Mouse (Mus musculus) liver, embryonic 16.5 days (tissue): ENCODE measurements around the gene Arfrp1. TPM values are rescaled to one million over a fixed set of nuclear protein-coding genes. Genes with fewer than 3 reads are reported as not detected.
A peak's percentile ranks its signal among the peaks of the same experiment; 100 is the strongest.

Source experiments
- ATAC-seq: fragments of 200-750 bp; cut with Nextera tagmentation; 2 replicates; pipeline ENCODE4 v1.8.0; 2017; ENCODE audit warnings: low read depth, mild to moderate bottlenecking, moderate number of reproducible peaks, moderate library complexity
- H3K27ac ChIP-seq: fragments of 300-500 bp; sonication (generic); 2 replicates; pipeline ENCODE4 v1.5.1; 2014; ENCODE audit warnings: mild to moderate bottlenecking, low read length
- H3K27me3 ChIP-seq: fragments of 300-500 bp; sonication (generic); 2 replicates; pipeline ENCODE4 v1.6.1; 2014; ENCODE audit warnings: low read depth, low read length, mixed read lengths; ENCODE audit not compliant: control insufficient read depth, insufficient read depth
- H3K36me3 ChIP-seq: fragments of 300-500 bp; sonication (generic); 2 replicates; pipeline ENCODE4 v1.6.1; 2014; ENCODE audit warnings: mild to moderate bottlenecking; ENCODE audit not compliant: control insufficient read depth, insufficient read depth
- H3K4me1 ChIP-seq: fragments of 300-500 bp; sonication (generic); 2 replicates; pipeline ENCODE4 v1.6.1; 2014; ENCODE audit warnings: low read depth, low read length, mixed read lengths; ENCODE audit not compliant: control insufficient read depth
- H3K4me2 ChIP-seq: fragments of 300-500 bp; sonication (generic); 2 replicates; pipeline ENCODE4 v1.6.1; 2014; ENCODE audit warnings: low read depth, low read length, mixed read lengths
- H3K4me3 ChIP-seq: fragments of 300-500 bp; sonication (generic); 2 replicates; pipeline ENCODE4 v1.5.1; 2014; ENCODE audit warnings: low read depth, mild to moderate bottlenecking, low read length
- H3K9ac ChIP-seq: fragments of 300-500 bp; sonication (generic); 2 replicates; pipeline ENCODE4 v1.6.1; 2014; ENCODE audit warnings: low read depth, low read length
- H3K9me3 ChIP-seq: fragments of 300-500 bp; sonication (generic); replicated peaks from 2 replicates; pipeline ENCODE4 v1.6.1; 2016; ENCODE audit warnings: low read length; ENCODE audit not compliant: control insufficient read depth
- WGBS: fragments of 180-500 bp; shearing (Covaris S2); extraction: QIAGEN DNeasy Blood & Tissue Kit; methylation state at CpG from one replicate; pipeline ENCODE4 v1.1.7; 2014; ENCODE audit not compliant: insufficient replicate concordance; 5-methylcytosine and 5-hydroxymethylcytosine counted together
- polyA plus RNA-seq: library from polyadenylated mRNA; unstranded; fragments of >200 nt; fragmentation: Nextera tagmentation; extraction: Ambion mirVana; gene quantifications from 2 replicates; pipeline ENCODE4 v1.2.1, GENCODE M21; 2015

The Arfrp1 gene
- polyA plus RNA-seq, 1 experiment from 2014 or later, result 20.7 TPM

DNA sequence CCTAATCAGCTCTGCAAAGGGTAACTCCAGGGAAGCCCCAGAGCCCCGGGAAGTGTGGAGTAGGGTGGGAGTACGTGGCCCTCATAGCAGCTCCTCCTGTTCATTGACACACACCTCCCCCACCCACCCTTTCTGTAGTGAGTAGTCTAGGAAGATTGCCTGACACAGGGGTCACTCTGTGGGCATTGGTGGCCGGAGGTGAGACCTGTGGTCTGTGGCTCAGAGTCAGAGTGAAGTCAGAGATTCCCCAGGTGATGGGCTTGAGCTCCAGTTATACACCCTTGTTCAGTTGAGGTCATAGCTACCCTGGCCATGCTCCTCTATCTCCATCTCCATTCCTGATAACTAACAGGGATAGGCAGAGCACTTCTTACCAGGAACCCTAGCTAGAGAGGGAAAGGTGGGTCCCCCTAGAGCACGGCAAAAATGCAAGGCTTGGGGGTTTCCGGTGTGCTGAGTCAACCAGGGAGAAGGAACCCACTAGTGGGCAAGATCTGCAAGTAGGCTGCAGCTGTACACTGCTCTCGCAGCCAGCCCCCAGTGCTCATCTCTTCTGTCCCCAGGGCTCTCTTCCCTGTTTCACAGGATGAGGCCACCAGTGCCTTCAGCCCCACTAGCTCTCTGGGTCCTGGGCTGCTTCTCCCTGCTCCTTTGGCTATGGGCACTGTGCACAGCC lies 16.6 kb upstream of the Arfrp1 start:
- WGBS, result 79% methylated on average over 6 of the region's 6 CpGs
- Histone ChIP-seq H3K9ac (no peak overlapping the region), H3K9me3 (no peaks in the 10 kb centered on the region), H3K4me3 (no peak overlapping the region), H3K4me1 (no peaks in the 10 kb centered on the region), H3K36me3 (peaks cover 26% of the 10 kb centered on the region), H3K27me3 (no peaks in the 10 kb centered on the region), H3K4me2 (no peak overlapping the region), H3K27ac (no peak overlapping the region)
- no peak for ATAC-seq

DNA sequence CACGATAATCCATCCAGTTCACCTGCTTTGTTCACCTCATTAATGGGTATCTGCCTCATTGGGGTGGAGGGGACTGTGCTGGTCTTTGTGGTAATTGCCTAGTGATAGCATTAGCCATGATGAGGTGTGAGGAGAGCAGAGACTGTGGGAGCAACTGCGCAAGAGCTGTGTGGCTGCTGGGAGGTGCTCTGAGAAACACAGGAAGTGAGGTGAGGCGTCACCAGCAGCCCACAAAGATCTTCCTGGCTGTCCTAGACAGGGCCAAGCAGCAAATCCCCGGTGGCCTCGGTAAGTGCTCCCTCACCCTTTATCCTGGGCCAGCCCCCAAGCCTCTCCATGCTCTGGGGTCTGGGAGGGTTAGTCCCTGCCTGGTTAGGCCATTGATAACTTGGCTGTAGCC lies 15.9 kb upstream of the Arfrp1 start:
- peaks cover 25% of the 10 kb centered on the region for H3K36me3 ChIP-seq
- 58% methylated on average over 5 of the region's 5 CpGs for WGBS
- no peak for ATAC-seq

DNA sequence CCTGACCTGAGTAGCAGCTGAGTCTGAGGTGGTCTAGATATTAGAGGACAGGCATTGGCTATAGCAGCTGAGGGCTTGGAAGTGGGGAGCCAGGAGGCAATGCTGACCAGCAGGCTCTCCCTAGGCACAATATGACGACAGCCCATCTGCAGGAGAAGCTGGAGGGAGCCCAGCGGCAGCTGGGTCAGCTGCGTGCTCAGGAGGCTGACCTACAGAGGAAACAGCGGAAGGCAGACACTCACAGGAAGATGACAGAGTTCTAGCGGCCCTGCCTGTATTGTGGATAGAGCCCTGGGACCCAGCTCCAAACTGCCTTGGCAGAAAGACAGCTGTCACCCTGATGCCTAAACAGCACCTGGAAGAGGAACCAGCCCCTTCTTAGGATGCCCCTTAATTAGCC lies 15.0 kb upstream of the Arfrp1 start:
- no peak overlapping the region for H3K4me3 ChIP-seq
- H3K4me1 ChIP-seq, result no peaks in the 10 kb centered on the region
- ATAC-seq, result no peak
- 80% methylated on average over 5 of the region's 5 CpGs for WGBS
- H3K9me3 ChIP-seq, result no peaks in the 10 kb centered on the region
- peaks cover 25% of the 10 kb centered on the region for H3K36me3 ChIP-seq
- H3K27ac ChIP-seq, result no peak overlapping the region
- H3K9ac ChIP-seq, result no peak overlapping the region
- no peak overlapping the region for H3K4me2 ChIP-seq
- H3K27me3 ChIP-seq, result no peaks in the 10 kb centered on the region

More for the DNA sequence above, 15.9 kb upstream of the Arfrp1 start:
- H3K27me3 ChIP-seq, result no peaks in the 10 kb centered on the region
- no peak overlapping the region for H3K4me3 ChIP-seq
- no peak overlapping the region for H3K4me2 ChIP-seq
- H3K4me1 ChIP-seq, result no peaks in the 10 kb centered on the region
- H3K9ac ChIP-seq, result no peak overlapping the region
- H3K27ac ChIP-seq, result no peak overlapping the region
- H3K9me3 ChIP-seq, result no peaks in the 10 kb centered on the region

GRCm38 (mm10) chr2:181379778-181380177 lies 14.6 kb upstream of the Arfrp1 start, which contains the start of gene Lime1:
Lime1 (plus strand) TSS chr2:181380078.
- Histone ChIP-seq H3K4me3 (no peak within 1 kb of the TSS), H3K36me3 (peaks cover 25% of the 10 kb centered on the region), H3K4me1 (no peaks in the 10 kb centered on the region), H3K9ac (no peak within 1 kb of the TSS), H3K27ac (no peak within 1 kb of the TSS), H3K27me3 (no peaks in the 10 kb centered on the region), H3K4me2 (no peak within 1 kb of the TSS), H3K9me3 (no peaks in the 10 kb centered on the region)
- 83% methylated on average over 12 of the region's 12 CpGs for WGBS
- ATAC-seq, result no peak

DNA sequence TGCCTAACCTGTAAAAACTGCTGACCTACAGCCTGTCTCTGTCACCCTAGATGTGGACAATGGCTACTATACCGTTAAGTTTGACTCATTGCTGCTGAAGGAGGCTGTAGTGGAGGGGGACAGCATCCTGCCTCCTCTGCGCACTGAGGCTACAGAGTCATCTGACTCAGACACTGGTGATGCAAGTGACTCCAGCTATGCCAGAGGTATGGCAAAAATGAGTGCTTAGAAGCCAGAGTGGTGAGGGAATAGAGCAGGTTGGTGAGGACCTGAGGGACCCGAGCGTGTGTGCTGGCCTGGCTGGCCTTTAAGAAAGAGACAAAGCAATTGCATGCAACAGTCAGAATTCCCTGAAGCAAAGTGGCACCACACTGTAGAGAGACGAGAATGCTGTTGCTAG lies 13.5 kb upstream of the Arfrp1 start:
- no peaks in the 10 kb centered on the region for H3K4me1 ChIP-seq

DNA sequence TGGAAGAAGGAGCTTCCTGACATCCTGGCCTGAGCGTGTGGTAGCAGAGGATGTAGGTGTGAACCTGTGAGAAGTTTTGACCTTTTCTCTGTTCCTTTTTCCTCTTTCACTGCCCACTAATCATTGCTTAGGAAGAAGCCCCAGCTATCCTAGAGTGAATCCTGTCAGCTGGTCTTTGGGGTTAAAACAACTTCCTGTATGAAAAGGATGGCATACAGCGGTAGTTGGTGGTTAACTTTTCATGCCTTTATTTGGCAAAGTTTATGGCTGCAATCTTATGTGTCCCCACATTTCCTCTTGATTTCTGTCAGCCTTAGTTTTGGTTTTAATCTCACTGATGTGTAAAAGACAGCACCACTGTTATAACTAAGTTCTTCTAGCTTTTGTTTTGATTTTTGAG lies 12.0 kb upstream of the Arfrp1 start:
- H3K27ac ChIP-seq, result no peak overlapping the region
- WGBS, result 34% methylated on average over 2 of the region's 2 CpGs
- no peak overlapping the region for H3K4me2 ChIP-seq
- no peaks in the 10 kb centered on the region for H3K4me1 ChIP-seq
- H3K27me3 ChIP-seq, result no peaks in the 10 kb centered on the region
- ATAC-seq, result no peak
- H3K9ac ChIP-seq, result no peak overlapping the region
- peaks cover 23% of the 10 kb centered on the region for H3K36me3 ChIP-seq
- no peaks in the 10 kb centered on the region for H3K9me3 ChIP-seq
- no peak overlapping the region for H3K4me3 ChIP-seq

More for the DNA sequence above, 13.5 kb upstream of the Arfrp1 start:
- Histone ChIP-seq H3K4me2 (no peak overlapping the region), H3K36me3 (peaks cover 25% of the 10 kb centered on the region), H3K9ac (no peak overlapping the region), H3K4me3 (no peak overlapping the region), H3K9me3 (no peaks in the 10 kb centered on the region), H3K27ac (no peak overlapping the region), H3K27me3 (no peaks in the 10 kb centered on the region)
- no peak for ATAC-seq
- 82% methylated on average over 5 of the region's 5 CpGs for WGBS

DNA sequence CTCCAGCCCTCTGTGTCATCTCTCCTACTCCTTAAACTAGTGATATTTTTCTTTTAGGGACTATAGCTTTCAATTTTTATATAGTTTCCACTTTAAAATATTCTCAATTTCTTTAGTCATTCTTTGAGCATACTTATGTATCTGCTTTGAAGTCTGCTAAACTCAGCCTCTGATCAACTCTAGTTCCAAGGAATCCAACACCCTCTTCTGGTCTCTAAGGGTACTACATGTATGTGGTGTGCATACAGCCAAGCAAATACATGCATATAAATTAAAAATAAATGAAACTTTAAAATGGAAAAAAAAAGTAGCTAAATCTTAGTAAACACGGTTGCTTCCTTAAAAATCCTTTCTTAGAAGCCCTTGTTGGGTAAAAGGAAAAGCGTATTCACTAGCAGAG lies 10.6 kb upstream of the Arfrp1 start:
- H3K9me3 ChIP-seq, result no peaks in the 10 kb centered on the region
- no peak for ATAC-seq
- no peak overlapping the region for H3K27ac ChIP-seq
- peaks cover 19% of the 10 kb centered on the region for H3K36me3 ChIP-seq
- no peak overlapping the region for H3K4me3 ChIP-seq
- no peaks in the 10 kb centered on the region for H3K4me1 ChIP-seq
- 67% methylated on average over 2 of the region's 2 CpGs for WGBS
- no peak overlapping the region for H3K9ac ChIP-seq
- H3K4me2 ChIP-seq, result no peak overlapping the region
- no peaks in the 10 kb centered on the region for H3K27me3 ChIP-seq

- no peak overlapping the region for H3K9ac ChIP-seq
- peaks cover 7% of the 10 kb centered on the region for H3K36me3 ChIP-seq
- no peaks in the 10 kb centered on the region for H3K9me3 ChIP-seq
- H3K4me2 ChIP-seq, result no peak overlapping the region
- ATAC-seq, result no peak
- peaks cover 17% of the 10 kb centered on the region for H3K4me1 ChIP-seq
- H3K4me3 ChIP-seq, result no peak overlapping the region
- no peak overlapping the region for H3K27ac ChIP-seq
- H3K27me3 ChIP-seq, result no peaks in the 10 kb centered on the region
- WGBS, result 88% methylated on average over 5 of the region's 5 CpGs
Measured at GRCm38 (mm10) chr2:181370001-181370400, 4.8 kb upstream of the Arfrp1 start.

- WGBS, result under 1% methylated on average over 20 of the region's 20 CpGs
- H3K4me1 ChIP-seq, result peaks cover 25% of the 10 kb centered on the region
- H3K4me2 ChIP-seq, result peak overlapping the region; percentile 92
- H3K36me3 ChIP-seq, result peaks cover 10% of the 10 kb centered on the region
- H3K9ac ChIP-seq, result peak overlapping the region; percentile 85
- peak; percentile 59 for ATAC-seq
- H3K27ac ChIP-seq, result peak overlapping the region; percentile 92
- H3K27me3 ChIP-seq, result no peaks in the 10 kb centered on the region
- no peaks in the 10 kb centered on the region for H3K9me3 ChIP-seq
- peak overlapping the region; percentile 90 for H3K4me3 ChIP-seq
Measured at GRCm38 (mm10) chr2:181365655-181366075, 461 bp upstream of the Arfrp1 start.
